Mouse (Mus musculus) right cerebral cortex, postnatal 4 days (tissue): ENCODE measurements around the gene Olfr798.

Experiments
- DNase-seq: peaks from one replicate; pipeline ENCODE4 v3.0.0-alpha.2; 2022

Olfr798 gene

GRCm38 (mm10) chr10:129627834-129628233, at the start of gene Olfr798:
Olfr798 (minus strand) TSS chr10:129627934.
- no peak for DNase-seq

DNA sequence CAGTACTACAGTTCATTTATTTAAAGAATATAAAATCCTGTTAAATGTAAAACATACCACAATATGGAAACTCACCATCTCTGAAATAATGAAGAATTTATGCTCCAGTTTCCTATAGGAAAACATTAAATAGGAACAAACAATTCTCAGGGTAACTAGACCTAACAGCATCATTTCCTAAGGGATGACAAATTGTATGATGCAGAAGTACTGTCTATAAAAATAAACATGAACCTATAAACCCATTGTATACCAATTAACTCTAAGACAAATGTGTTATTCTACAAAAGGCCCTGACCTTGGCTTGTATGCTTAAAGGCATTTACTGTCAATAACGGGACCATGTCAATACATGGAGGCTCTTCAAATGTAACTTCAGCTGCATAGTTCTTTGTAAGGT, 46.0 kb upstream of the Olfr798 start, which contains the start of gene Olfr801:
Gene Olfr801 (minus strand): TSS at position 101 of the 400 bp plus-strand sequence.
- DNase-seq: no peak

DNA sequence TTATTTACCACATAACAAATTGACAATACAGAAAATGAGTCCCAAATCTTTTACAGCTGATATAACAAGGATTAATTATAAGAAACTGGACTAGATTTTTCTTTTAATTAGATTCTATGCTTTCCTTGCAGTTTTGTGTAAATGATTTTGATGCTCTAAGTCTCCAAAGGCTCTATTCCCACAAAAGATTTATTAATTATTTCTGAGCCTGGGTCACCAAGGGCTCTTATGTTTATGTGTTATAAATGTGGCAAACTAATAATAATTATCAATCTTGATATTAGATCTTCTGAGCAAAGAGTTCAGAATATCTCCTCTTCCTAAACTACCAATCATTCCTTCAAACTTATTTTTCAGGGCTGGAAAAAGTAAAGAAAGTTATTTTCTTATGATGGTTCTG, 29.7 kb upstream of the Olfr798 start, which contains the start of gene Olfr800:
Gene Olfr800 (plus strand): TSS at position 301 of the 400 bp plus-strand sequence.
- no peak for DNase-seq

- no peak for DNase-seq
Observed at GRCm38 (mm10) chr10:129651763-129652162, 24.0 kb upstream of the Olfr798 start.

GRCm38 (mm10) chr10:129637184-129637583, 9.4 kb upstream of the Olfr798 start, which contains the start of gene Olfr799:
Olfr799 (plus strand) TSS chr10:129637484.
- DNase-seq: no peak

DNA sequence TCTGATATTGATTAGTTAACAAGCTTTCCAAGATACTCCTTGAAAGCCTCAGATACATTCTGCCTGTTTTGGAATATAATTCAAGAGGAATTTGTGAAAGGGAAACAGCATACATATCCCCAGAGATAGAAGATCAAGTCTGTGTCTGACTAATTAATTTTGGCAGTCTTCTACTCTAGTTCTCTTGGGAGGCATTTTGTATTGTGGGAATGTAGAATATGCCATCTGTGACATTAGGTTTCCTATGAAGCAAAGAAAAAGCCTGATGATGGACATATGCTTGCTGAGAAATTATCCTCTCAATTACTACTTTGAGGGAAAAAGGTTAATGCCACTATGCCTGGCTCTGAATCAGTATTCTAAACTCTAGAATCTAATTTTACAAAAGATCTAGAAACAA, 4.5 kb downstream of the Olfr798 start:
- no peak for DNase-seq

DNA sequence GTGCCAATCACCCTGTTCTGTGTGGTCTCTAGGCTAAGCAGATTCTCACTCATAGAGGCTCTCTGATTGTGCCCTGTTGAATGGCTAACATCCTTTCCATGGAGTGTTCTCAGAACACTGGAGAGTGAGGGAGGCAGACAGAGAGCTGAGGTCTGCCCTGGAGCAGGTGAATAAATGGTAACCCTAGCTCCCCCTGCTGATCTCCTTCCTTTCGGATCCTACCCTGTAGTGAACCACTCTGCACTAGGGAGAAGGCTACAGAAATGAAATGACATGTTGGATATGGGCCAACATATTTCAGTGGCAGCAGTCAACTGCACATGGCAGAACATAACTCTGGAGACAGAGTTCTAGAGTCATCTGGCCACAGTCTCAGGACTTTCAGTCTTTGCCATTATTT, 6.0 kb downstream of the Olfr798 start:
- no peak for DNase-seq

DNA sequence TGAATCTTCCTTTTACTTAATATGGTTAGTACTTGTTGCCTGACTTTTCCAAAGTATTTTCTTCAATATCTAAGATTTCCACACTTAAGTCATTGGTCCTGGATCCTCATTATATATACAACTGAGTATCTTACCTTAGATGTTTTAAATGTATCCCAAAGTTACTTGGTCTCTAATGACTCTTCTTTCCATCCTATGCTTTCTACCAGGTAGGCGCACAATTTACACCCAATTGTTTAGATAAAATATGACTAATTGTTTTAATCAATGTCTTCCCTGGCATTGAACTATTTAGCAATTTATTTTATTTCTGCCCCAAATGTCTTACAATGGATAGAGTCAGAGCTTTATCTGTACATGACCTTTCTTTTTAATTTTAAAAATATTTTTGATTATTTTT, 15.3 kb downstream of the Olfr798 start, which contains the start of gene Olfr796:
Gene Olfr796 (minus strand): TSS at position 101 of the 400 bp plus-strand sequence.
- DNase-seq: no peak

DNA sequence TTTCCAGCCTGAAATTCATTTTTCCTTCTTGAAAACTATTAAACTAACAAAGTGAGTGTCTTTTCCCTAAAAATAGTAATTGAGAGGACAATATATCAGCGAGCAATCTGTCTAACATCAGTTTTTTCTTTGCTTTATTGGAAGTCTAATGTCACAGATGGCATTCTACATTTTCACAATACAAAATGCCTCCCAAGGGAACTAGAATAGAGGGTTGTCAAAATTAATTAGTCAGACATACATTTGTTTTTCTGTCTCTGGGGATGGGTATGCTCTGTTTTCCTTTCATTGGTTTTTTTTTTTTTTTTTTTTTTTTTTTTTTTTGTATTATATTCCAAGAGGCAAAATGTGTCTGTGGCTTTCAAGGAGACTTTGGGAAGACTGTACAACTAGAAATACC, 50.7 kb downstream of the Olfr798 start:
- DNase-seq: no peak
